Comparison of ENCODE assay signal across 9 mouse cellular contexts in genomic region chr2:25394281-25395221, GRCm38 (mm10). TPM values are rescaled to one million over a fixed set of nuclear protein-coding genes. Genes with fewer than 3 reads are reported as not detected.
DNase-seq lines count a peak whose midpoint lies in the region; ATAC-seq and TF ChIP-seq lines count a peak whose summit lies in the region.
"Had no signal": no experiment of that assay in that cellular context is flagged by ENCODE, and none has a peak within 500 bp of the region (broad histone marks: within the 10 kb centered on the region; RNA-seq: fewer than 3 reads in every experiment).

No protein-coding gene starts in this region.

- WGBS in kidney, adult 2 months, result 42% methylated on average over 3 of the region's 3 CpGs
- WGBS in kidney, embryonic 14.5 days, result 42% methylated on average over 3 of the region's 3 CpGs
- 21% methylated on average over 3 of the region's 3 CpGs for WGBS in hindbrain, postnatal 0 days

- TF ChIP-seq CTCF in kidney, adult 2 months (conservative IDR thresholded peaks at IDR 0.05; ENCODE audit: insufficient read depth, insufficient read length, low read depth, low read length), result no peak
- TF ChIP-seq CTCF in hindbrain, postnatal 0 days (IDR thresholded peaks at IDR 0.05; ENCODE audit: low read depth), result no peak; the same call in 1 of the 2 replicates

- no peak overlapping the region for H3K4me3 ChIP-seq in kidney, adult 2 months (ENCODE audit: insufficient read depth, low read depth, low read length)
- no peak overlapping the region for H3K4me3 ChIP-seq in kidney, embryonic 14.5 days (ENCODE audit: low read length)
- H3K4me3 ChIP-seq in hindbrain, postnatal 0 days (ENCODE audit: low read length), result no peak overlapping the region

- peak; percentile 29 for DNase-seq in kidney, adult 2 months
- peak; percentile 88 for DNase-seq in adipocyte (ENCODE audit: low spot score)
- DNase-seq in fibroblast of lung, adult 2 months (ENCODE audit: low read depth), result peak; percentile 59
- DNase-seq in hindbrain, postnatal 0 days (ENCODE audit: low spot score), result peak; percentile 81
- peak; percentile 75 for DNase-seq in skeletal muscle tissue, adult 2 months (ENCODE audit: low read depth, low spot score)
- no peak for DNase-seq in spleen, adult 12 weeks (ENCODE audit: low spot score)
- no peak for DNase-seq in natural killer cell, adult 2 months (ENCODE audit: low spot score in 2 of 2)

- H3K27ac ChIP-seq in kidney, adult 2 months (ENCODE audit: insufficient read depth, low read depth, low read length), result no peak overlapping the region
- H3K27ac ChIP-seq in kidney, embryonic 14.5 days (ENCODE audit: low read depth, low read length), result no peak overlapping the region
- H3K27ac ChIP-seq in hindbrain, postnatal 0 days, result peak overlapping the region; percentile 58

- H3K9me3 ChIP-seq in kidney, embryonic 14.5 days (ENCODE audit: control insufficient read depth, low read length), result no peaks in the 10 kb centered on the region
- no peaks in the 10 kb centered on the region for H3K9me3 ChIP-seq in hindbrain, postnatal 0 days (ENCODE audit: low read length)

- no peak for ATAC-seq in kidney, embryonic 14.5 days (ENCODE audit: low FRiP score, low TSS enrichment)
- peak; percentile 90 for ATAC-seq in hindbrain, postnatal 0 days

- no peak overlapping the region for H3K9ac ChIP-seq in kidney, embryonic 14.5 days (ENCODE audit: low read depth, low read length)
- no peak overlapping the region for H3K9ac ChIP-seq in hindbrain, postnatal 0 days (replicated peaks; ENCODE audit: low read length)

- no peak overlapping the region for H3K4me2 ChIP-seq in kidney, embryonic 14.5 days (replicated peaks; ENCODE audit: low read depth, low read length)
- H3K4me2 ChIP-seq in hindbrain, postnatal 0 days (ENCODE audit: low read depth, low read length), result no peak overlapping the region

- peaks cover 8% of the 10 kb centered on the region; the same call in 1 of the 2 replicates for H3K4me1 ChIP-seq in kidney, adult 2 months (ENCODE audit: control insufficient read depth, insufficient read depth, low read length)
- peaks cover 17% of the 10 kb centered on the region; the same call in 1 of the 2 replicates for H3K4me1 ChIP-seq in kidney, embryonic 14.5 days (ENCODE audit: control insufficient read depth, insufficient read depth, low read length)
- H3K4me1 ChIP-seq in hindbrain, postnatal 0 days (ENCODE audit: insufficient read depth, low read length), result peaks cover 13% of the 10 kb centered on the region; the same call in 1 of the 2 replicates

- no peak for TF ChIP-seq POLR2A in kidney, adult 2 months (IDR thresholded peaks at IDR 0.05; ENCODE audit: low read depth, low read length)

- no peaks in the 10 kb centered on the region for H3K27me3 ChIP-seq in kidney, adult 2 months (replicated peaks; ENCODE audit: control insufficient read depth, insufficient read depth, low read length)
- peaks cover 44% of the 10 kb centered on the region for H3K27me3 ChIP-seq in kidney, embryonic 14.5 days (ENCODE audit: control insufficient read depth, insufficient read depth, low read length)
- peaks cover 18% of the 10 kb centered on the region for H3K27me3 ChIP-seq in hindbrain, postnatal 0 days (ENCODE audit: insufficient read depth, low read length)

- no peaks in the 10 kb centered on the region for H3K36me3 ChIP-seq in kidney, adult 2 months (ENCODE audit: control insufficient read depth, insufficient read depth, low read length)
- H3K36me3 ChIP-seq in kidney, embryonic 14.5 days (ENCODE audit: control insufficient read depth, insufficient read depth, low read length), result no peaks in the 10 kb centered on the region
- H3K36me3 ChIP-seq in hindbrain, postnatal 0 days (ENCODE audit: insufficient read depth, low read length), result no peaks in the 10 kb centered on the region

RNA-seq across cellular contexts. Expression of gene Entpd2, which starts 1.1 kb away (rescaled TPM):
- polyA plus RNA-seq in kidney, adult 2 months (2012; rRNA removed), result 18.8 and 23.8 TPM in 2 replicates
- 2.0 and 2.7 TPM in 2 replicates for polyA plus RNA-seq in kidney, embryonic 14.5 days (2014; fragmentation: Nextera tagmentation; extraction: Ambion mirVana)
- 8.4 and 12.9 TPM in 2 replicates for total RNA-seq in hindbrain, postnatal 0 days (2014; rRNA removed)
- polyA plus RNA-seq in hindbrain, postnatal 0 days (2015; fragmentation: Nextera tagmentation; extraction: Ambion mirVana), result 10.8 and 12.3 TPM in 2 replicates

RNA-seq across cellular contexts. Expression of gene Npdc1, which starts 4.6 kb away (rescaled TPM):
- polyA plus RNA-seq in kidney, adult 2 months (2012; rRNA removed), result 73.7 and 99.5 TPM in 2 replicates
- 32.8 and 34.0 TPM in 2 replicates for polyA plus RNA-seq in kidney, embryonic 14.5 days (2014; fragmentation: Nextera tagmentation; extraction: Ambion mirVana)
- 249 and 289 TPM in 2 replicates for total RNA-seq in hindbrain, postnatal 0 days (2014; rRNA removed)
- 416 and 422 TPM in 2 replicates for polyA plus RNA-seq in hindbrain, postnatal 0 days (2015; fragmentation: Nextera tagmentation; extraction: Ambion mirVana)

RNA-seq across cellular contexts. Expression of gene Sapcd2, which starts 22.4 kb away (rescaled TPM):
- polyA plus RNA-seq in kidney, adult 2 months (2012; rRNA removed), result 0.20 and 0.34 TPM in 2 replicates
- polyA plus RNA-seq in kidney, embryonic 14.5 days (2014; fragmentation: Nextera tagmentation; extraction: Ambion mirVana), result 45.1 and 47.2 TPM in 2 replicates
- total RNA-seq in hindbrain, postnatal 0 days (2014; rRNA removed), result 38.1 and 40.2 TPM in 2 replicates
- polyA plus RNA-seq in hindbrain, postnatal 0 days (2015; fragmentation: Nextera tagmentation; extraction: Ambion mirVana), result 20.2 and 22.0 TPM in 2 replicates
- total RNA-seq: liver, adult 2 months had no signal
- polyA plus RNA-seq: liver, adult 2 months had no signal

RNA-seq across cellular contexts. Expression of gene Fut7, which starts 28.5 kb away (rescaled TPM):
- polyA plus RNA-seq in kidney, adult 2 months (2012; rRNA removed), result 0.19 and 0.80 TPM in 2 replicates
- polyA plus RNA-seq in kidney, embryonic 14.5 days (2014; fragmentation: Nextera tagmentation; extraction: Ambion mirVana), result not detected in 2 replicates
- 1.0 TPM in 1 of 2 replicates, not detected in the other for total RNA-seq in hindbrain, postnatal 0 days (2014; rRNA removed)
- polyA plus RNA-seq in hindbrain, postnatal 0 days (2015; fragmentation: Nextera tagmentation; extraction: Ambion mirVana), result 0.18 and 0.20 TPM in 2 replicates
- total RNA-seq: liver, adult 2 months had no signal

RNA-seq across cellular contexts. Expression of gene Uap1l1, which starts 29.1 kb away (rescaled TPM):
- 125 and 133 TPM in 2 replicates for polyA plus RNA-seq in kidney, adult 2 months (2012; rRNA removed)
- 19.3 and 25.0 TPM in 2 replicates for polyA plus RNA-seq in kidney, embryonic 14.5 days (2014; fragmentation: Nextera tagmentation; extraction: Ambion mirVana)
- 5.8 and 7.5 TPM in 2 replicates for total RNA-seq in hindbrain, postnatal 0 days (2014; rRNA removed)
- 15.6 and 18.5 TPM in 2 replicates for polyA plus RNA-seq in hindbrain, postnatal 0 days (2015; fragmentation: Nextera tagmentation; extraction: Ambion mirVana)

Comparison
In these comparisons a context has a peak if more than half of its experiments do, and no peak if none do; other contexts are left out.
1. RNA of gene Sapcd2, which starts 22.4 kb away (polyA plus RNA-seq): 45.1 to 47.2 TPM in kidney, embryonic 14.5 days and 20.2 to 22.0 TPM in hindbrain, postnatal 0 days; 0.20 to 0.34 TPM in kidney, adult 2 months; every median in the first group is over 10 times any median in the second.
2. DNase-seq: peak in kidney, adult 2 months (single experiment), adipocyte (single experiment), fibroblast of lung, adult 2 months (single experiment), hindbrain, postnatal 0 days (single experiment) and skeletal muscle tissue, adult 2 months (single experiment); none in spleen, adult 12 weeks (single experiment) and natural killer cell, adult 2 months (0 of 2).